Mouse (Mus musculus) adrenal gland, postnatal 14 days (tissue): ENCODE measurements at regions not wholly inside any gene's neighbourhood (a gene's known extent, or its start where the extent isn't known, plus 50 kb on each side); places are given as distances from the start of the nearest gene placed in this dataset.

Experiments
- DNase-seq: peaks from one replicate; pipeline ENCODE4 v3.0.0; 2021; ENCODE audit warnings: mixed read lengths

- DNase-seq: no peak
These were observed 54.4 kb upstream of the Ly86 start for GRCm38 (mm10) chr13:37290636-37291035.

GRCm38 (mm10) chr13:37288993-37289392 is 56.0 kb upstream of the Ly86 start:
- DNase-seq: no peak

GRCm38 (mm10) chr13:37282515-37282914 is 62.5 kb upstream of the Ly86 start:
- no peak for DNase-seq

GRCm38 (mm10) chr13:37279078-37279789 is 65.8 kb upstream of the Ly86 start:
- no peak for DNase-seq

GRCm38 (mm10) chr13:37249581-37250461 is 95.2 kb upstream of the Ly86 start:
- DNase-seq: no peak

- no peak for DNase-seq
These were observed 96.3 kb upstream of the Ly86 start for GRCm38 (mm10) chr13:37248741-37249140.

GRCm38 (mm10) chr13:37240048-37240447 is 105.0 kb upstream of the Ly86 start:
- DNase-seq: no peak

- DNase-seq: no peak
These were observed 107.7 kb upstream of the Ly86 start for GRCm38 (mm10) chr13:37237285-37237684.

GRCm38 (mm10) chr13:37225834-37226233 is 119.2 kb upstream of the Ly86 start:
- no peak for DNase-seq

- no peak for DNase-seq
These were observed 124.6 kb upstream of the Ly86 start for GRCm38 (mm10) chr13:37220436-37220835.

GRCm38 (mm10) chr13:37218596-37218995 is 126.4 kb upstream of the Ly86 start:
- DNase-seq: no peak

- DNase-seq: peak; percentile 44
These were observed 130.3 kb upstream of the Ly86 start for GRCm38 (mm10) chr13:37214590-37215282.

GRCm38 (mm10) chr13:37197136-37197535 is 147.1 kb upstream of the F13a1 start:
- DNase-seq: no peak

GRCm38 (mm10) chr13:37195857-37196256 is 145.8 kb upstream of the F13a1 start:
- DNase-seq: no peak

- DNase-seq: no peak
These were observed 131.2 kb upstream of the F13a1 start for GRCm38 (mm10) chr13:37181169-37181787.

- no peak for DNase-seq
These were observed 126.5 kb upstream of the F13a1 start for GRCm38 (mm10) chr13:37176526-37176925.

GRCm38 (mm10) chr13:37175997-37176396 is 126.0 kb upstream of the F13a1 start:
- no peak for DNase-seq

GRCm38 (mm10) chr13:37158831-37159522 is 108.9 kb upstream of the F13a1 start:
- no peak for DNase-seq

GRCm38 (mm10) chr13:37157808-37158207 is 107.8 kb upstream of the F13a1 start:
- no peak for DNase-seq

- no peak for DNase-seq
These were observed 101.9 kb upstream of the F13a1 start for GRCm38 (mm10) chr13:37151835-37152516.

GRCm38 (mm10) chr13:37149961-37150360 is 99.9 kb upstream of the F13a1 start:
- DNase-seq: no peak
